Mouse (Mus musculus): ENCODE measurements around the gene Gm5868. TPM values are rescaled to one million over a fixed set of nuclear protein-coding genes. Genes with fewer than 3 reads are reported as not detected.
"Not testable (repeated sequence)": the region's sequence is repeated elsewhere in the genome, so short reads cannot be mapped to it uniquely, and the experiment has no call there.

Gene Gm5868
- 1 to 10 TPM; 2.3 to 2.7 TPM for total RNA-seq (2021)

DNA sequence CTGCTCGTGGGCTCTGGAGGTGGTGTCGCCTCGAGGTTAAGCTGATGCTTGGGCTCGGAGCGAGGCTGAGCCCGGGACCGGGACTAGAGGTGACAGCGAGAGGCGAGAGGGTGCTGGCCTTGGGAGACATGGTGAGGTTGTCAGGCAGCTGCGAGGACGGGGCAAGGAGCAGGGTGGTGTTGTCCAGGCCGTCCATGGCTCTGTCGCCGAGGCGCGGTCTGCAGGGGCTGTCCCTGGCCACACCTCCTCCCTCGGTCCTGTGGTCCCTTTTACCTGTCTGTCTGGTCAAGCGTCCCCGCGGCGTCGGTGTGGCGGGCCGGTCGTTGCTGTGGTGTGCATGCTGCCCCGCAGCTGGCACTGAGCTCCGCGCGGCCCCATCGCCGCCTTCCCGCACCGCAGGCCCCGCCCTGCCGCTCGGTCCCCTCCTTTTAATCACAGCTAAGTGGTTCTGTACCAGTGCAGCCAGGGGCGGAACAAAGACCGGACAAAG lies at the start of gene Gm5868:
TSS of gene Gm5868 (minus strand) at position 360 of the 490 bp plus-strand sequence.
- peak; percentile 5 for DNase-seq
- intact Hi-C loops (cut with DNase I) = no loop called here

DNA sequence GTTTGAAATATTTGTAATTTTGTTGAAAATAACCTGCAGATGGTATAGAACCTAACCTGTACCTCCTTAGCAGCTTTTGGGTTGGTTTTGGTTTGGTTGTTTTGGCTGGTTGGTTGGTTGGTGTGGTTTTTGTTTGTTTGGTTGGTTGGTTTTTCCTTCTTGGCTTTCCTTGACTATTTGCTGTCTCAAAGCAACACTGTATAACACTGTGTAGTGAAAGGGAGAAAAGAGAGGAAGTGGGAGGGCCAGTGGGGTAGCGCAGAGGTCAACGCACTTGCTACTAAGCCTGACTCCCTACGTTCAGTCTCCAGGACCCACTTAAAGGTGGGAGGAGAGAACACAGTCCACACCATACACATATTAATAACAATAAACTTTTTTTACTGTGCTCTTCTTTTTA lies 49.2 kb upstream of the Gm5868 start:
- intact Hi-C loops (cut with DNase I) = no loop called here
- no peak for DNase-seq

DNA sequence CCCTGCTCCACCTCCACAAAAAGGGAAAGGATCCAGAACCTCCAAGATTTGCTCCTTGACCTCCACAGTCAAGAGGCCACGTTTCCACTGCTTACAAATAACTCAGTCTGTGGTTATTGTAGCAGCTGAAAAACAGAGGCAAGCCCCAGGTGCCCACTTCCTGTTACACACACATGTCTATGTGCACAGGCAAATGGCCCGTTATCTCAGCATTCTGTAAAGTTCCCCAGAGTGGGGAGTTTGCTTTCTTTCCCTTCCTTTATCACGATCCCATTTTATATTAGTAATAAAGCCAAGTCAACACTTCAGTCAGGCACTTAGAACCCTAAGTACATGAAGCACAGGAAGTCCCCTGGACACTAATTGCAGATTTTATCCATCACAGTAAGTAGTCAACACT lies 48.8 kb upstream of the Gm5868 start:
- DNase-seq = no peak
- intact Hi-C loops (cut with DNase I) = no loop called here

DNA sequence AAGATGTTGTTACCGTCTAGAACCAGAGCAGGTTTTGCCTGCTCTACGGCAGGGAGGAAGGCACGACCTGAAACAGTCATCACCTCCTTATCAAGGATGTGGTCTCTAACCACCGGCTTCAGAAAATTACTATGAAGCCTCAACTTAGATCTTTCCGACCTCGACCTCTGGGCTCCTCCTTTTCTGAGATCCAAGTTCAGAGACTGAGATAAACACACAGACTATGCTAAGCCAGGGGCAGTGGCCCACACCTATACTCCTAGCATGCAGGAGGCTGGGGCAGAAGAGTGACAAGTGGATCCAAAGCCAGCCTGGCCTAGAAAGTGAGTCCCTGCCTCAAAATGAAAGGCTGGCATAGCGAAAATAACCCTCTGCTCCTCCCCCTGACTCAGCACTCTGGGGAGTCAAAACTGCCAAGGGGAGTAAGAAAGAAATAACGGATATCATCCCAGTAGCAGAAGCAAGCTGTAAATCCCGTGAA lies 47.5 kb upstream of the Gm5868 start:
- intact Hi-C loops (cut with DNase I) = no loop called here
- no peak for DNase-seq

DNA sequence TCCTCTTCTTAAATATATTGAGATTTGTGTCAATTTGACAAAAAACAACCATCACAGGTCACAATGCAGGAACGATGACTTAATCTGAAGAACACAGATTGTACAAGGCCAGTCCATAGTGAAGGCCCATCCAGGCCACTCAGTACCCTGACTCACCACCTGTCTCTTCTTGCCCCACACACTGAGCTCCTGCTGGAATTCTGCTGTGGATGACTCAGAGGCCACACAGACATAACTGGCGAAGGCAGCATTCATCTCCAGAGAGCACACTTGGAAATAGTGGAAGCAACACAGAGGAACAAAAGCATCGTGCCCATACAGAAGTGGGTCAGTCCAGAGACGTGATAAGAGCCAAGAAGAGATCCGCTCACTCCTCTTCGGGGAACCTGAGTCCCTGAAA lies 42.7 kb upstream of the Gm5868 start:
- no peak for DNase-seq
- intact Hi-C loops (cut with DNase I) = no loop called here

DNA sequence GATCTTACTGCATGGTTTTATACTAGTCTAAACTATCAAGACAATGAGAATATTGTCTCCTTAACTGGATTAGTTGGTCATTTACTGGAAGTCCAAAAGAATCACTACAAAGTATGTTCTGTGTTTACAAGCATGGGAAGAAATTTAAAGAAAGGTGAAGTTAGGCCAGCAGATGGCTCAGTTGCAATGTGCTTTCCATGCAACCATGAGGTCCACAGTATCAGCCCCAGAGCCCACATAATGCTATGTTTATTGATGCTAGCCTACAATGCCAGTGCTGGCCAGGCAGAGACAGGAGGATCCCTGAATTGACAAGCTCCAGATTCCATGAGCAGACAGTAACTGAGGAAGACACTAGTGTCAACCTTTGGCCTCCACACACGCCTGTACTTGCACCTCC lies 33.7 kb upstream of the Gm5868 start:
- intact Hi-C loops (cut with DNase I) = no loop called here
- DNase-seq = no peak

DNA sequence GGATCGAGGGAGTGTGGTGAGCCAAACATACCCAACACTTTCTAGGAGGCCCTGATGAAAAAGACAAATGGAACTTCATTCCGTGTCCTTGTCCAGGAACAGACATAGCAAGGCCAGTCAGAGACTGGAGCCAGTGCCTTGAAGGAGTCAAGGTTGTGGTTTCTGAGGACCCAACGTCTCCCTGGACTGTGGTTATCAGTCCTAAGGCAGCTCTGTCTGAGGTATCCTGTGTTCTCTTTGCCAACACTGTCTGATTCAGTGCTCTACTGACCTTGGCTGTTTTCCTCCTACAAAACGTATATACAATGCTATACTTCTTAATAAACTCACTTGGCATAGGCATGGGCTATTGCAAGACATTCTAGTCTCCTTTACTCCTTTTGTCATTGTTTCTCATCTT lies 30.1 kb upstream of the Gm5868 start:
- no peak for DNase-seq
- intact Hi-C loops (cut with DNase I) = no loop called here

DNA sequence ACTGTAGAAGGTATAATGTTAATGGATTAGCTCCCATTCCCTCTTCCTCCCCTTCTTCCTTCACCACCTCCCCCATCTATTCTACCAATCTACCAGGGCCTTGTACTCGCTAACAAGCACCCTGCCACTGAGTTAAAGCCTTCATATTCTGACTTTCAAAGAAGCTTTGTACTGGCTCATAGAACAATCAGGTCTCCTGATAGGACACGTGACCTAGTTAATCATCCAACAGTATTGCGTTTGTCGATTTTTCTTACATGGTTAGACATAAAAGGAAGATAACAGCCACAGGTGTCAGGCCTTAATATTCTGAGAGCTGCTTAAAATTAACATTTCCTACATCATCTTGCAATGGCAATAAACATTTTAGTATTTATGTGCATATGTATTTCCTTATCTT lies 15.8 kb upstream of the Gm5868 start:
- no peak for DNase-seq
- intact Hi-C loops (cut with DNase I) = no loop called here

DNA sequence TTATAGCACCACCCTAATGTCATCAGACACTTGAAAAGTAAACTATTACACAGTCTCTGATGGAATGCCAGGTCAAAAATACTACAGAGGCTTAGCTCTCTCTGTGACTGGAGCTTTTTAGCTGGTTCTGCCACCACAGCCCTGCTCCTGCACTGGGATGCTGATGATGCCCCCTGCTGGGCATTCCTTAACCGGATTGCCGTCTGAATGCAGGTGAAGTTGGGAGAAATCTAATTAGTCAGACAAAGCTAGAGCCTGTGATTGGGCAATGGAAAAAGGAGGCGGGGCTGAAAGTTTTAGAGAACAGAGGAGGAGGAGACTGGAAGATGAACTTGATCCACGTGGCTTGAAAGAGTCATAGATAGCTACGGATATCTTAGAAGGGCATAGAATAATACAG lies 13.7 kb upstream of the Gm5868 start:
- intact Hi-C loops (cut with DNase I) = no loop called here
- peak; percentile 31 for DNase-seq

DNA sequence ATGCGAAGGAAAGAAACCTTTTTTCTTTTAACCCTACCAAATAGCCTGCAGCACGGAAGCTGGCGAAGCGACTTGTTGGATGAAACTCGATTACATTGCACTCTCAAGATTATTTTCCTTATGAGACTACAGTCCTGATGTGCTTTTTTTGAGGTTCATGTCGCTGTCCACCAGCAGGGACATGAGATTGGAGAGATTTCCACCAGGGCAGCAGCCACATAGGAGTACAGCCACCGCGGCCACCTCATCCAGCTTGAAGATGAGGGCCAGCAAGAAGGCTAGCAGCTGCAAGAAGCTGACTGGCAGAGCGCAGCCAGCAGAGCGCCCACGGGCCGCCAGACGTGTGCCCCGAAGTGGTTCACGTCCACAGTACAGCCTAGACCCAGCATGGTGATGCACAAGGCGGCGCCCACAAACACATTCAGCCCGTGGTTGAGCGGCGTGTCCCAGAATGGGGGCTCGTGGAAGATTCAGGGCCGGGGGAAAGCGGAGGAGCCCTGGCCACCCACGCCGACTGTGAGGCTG lies 622 bp downstream of the Gm5868 start:
- DNase-seq; intact Hi-C loops (cut with DNase I): not testable (repeated sequence)

DNA sequence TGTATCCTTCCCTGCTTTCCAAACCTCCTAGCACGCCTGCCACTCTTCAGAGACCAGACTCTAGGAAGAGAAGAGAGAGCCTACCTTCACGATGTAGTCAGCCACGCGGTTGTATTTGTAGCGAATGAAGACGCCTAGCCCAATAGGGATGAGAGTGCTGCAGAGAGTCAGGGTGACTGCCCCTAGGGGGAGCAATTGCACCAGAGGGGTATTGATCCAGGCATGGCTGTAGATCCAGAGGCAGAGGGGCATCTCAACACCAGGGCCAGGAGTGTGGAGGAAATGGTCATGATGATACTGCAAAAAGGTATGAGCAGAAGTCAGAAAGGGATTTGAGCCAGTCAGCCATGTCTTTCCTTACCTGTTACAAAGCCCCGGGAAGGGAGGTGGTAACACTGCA lies 1.2 kb downstream of the Gm5868 start:
- DNase-seq; intact Hi-C loops (cut with DNase I): not testable (repeated sequence)

DNA sequence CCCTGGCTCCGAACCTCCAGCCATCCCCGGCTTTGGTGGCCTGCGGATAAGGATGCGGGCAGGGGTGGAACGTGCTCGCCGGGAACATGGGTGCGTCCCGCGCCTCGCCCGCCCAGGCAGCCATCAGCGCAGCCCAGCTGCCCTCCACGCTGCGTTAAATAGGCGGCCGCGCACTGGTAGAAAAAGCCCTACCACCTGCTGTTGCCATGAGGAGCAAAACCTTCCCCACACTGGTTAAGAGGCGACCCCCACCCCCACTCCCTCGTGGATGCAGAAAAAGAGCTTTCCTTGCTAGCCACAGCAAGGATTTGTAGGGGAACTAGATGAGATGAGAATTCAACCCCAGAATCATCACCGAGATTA lies 6.4 kb downstream of the Gm5868 start, which contains the start of gene Zar1:
TSS of gene Zar1 (minus strand) at position 285 of the 363 bp plus-strand sequence.
- intact Hi-C loops (cut with DNase I) = not testable (repeated sequence)
- DNase-seq = peak; percentile 2

DNA sequence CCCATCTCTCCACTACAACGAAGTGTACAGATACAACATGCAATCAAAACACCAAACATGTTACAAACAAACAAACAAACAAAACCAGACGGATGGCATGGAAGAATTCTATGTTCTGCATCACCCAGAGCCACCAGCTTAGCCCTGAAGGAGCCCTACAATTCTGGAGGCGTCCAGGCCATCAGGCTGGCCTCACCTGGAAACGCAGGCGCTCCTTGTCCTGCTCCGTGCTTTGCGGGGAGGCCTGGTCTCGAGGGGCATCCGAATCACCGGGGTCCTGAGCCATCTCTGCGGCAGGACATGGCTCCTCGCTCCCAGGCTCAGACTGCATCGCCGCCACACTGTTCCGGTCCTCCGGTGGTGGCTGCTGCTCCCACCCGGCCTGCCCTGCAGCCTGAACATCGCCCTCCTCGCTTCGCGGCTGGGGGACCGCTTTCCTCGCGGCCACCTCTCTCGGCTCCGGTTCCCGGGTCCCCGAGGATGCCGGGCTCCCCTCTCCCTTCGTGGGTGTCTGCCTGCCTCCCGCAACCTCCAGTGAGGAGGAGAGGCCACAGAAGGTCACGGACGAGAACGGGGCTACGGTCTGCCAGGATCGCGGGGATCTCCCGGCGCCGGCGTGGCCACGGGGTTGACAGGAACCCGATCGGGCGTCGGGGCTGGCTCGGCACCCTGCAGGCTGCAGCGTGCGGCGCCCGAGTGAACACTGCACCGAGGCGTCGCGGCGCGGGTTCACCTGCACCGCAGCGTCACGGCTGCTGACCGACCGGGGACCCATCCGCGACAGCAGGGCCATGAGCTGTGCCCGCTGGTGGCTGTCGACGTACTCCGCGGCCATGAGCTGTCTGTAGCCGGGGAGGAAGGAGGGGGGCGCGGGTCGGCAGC lies 7.0 kb downstream of the Gm5868 start:
- DNase-seq = peak; percentile 6
- intact Hi-C loops (cut with DNase I) = not testable (repeated sequence)

DNA sequence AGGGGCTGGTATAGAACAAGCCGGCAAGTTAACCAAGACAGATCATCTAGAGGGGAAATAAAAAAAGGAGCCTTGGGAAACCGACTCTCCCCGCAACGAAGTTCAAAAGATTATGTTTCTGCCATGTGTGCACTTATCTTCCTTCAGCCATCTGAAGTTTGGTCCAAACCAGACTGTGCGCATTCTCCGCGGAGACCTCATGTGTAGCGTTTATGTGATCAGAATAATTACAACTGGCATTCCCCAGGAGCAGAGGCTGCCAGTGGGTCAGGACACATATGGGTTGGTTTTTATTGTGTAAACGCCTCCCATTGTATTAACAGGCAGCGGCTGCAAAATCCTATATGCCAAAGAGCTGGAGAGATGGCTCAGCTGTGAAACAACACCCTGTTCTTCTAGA lies 7.8 kb downstream of the Gm5868 start:
- DNase-seq; intact Hi-C loops (cut with DNase I): not testable (repeated sequence)

DNA sequence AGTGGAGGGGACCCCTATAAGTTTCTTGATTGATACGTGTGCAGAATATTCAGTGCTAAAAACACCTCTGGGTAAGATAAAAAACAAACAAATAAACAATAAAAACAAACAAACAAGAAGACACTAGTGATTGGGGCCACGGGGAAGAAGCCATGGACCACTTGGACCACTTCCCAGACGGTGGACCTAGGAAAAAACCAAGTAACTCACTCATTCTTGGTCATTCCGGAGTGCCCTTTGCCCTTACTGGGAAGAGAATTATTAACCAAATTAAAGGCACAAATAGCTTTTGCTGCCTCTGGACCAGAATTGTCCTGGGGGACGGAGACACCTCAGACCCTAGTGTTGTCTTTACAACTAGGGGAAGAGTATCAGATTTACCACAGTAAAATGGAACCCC lies 21.7 kb downstream of the Gm5868 start:
- intact Hi-C loops (cut with DNase I) = no loop called here
- DNase-seq = no peak

DNA sequence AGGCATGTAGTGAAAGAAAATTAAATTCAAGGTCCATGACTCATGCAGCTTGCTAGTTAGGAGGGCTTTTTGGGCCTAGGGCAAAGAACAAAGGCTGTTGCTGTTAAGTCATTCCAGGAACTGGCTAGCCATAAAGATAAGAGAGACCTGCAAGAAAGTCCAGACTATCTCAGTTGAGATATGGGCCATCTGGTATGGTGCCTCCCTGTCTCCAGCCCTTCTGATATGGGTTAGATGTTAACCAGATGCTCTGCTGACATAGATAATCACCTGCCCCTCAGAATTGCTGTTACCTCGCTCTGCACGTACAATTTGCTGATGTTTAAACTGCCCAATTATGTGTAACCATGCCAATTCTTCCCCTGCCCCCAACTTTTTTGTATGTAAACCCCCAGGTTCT lies 24.2 kb downstream of the Gm5868 start:
- intact Hi-C loops (cut with DNase I) = not testable (repeated sequence)

DNA sequence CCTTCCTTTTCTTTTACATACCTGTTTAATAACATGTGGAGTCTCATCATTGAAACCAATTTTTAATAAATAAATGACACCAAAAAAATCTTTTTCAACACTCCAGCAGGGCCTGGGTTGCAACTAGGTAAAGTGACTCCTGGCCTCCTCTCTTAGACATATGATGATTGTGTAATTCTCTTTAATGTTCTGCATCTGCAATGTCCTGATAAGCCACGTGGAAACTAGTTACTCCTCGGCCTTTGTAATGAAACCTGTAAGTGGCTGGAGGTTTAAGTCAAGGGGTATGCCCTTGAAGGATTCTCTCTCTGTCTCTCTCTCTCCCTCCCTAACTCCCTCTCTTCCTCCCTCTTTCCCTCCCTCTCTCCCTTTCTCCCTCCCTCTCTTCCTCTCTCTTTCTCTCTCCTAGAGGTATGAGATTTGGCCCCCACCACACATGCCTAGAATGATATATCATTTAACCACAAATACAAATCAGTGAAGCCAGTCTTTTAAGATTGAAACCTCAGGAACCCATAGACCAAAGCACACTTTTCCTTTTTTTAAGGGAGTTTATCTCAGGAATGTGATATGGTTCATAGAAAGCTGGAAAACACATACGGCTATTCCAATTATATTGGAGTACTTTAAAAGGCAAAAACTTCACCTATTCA lies 26.2 kb downstream of the Gm5868 start:
- DNase-seq = no peak
- intact Hi-C loops (cut with DNase I) = no loop called here

More for the DNA sequence above, 24.2 kb downstream of the Gm5868 start:
- not testable (repeated sequence) for DNase-seq

DNA sequence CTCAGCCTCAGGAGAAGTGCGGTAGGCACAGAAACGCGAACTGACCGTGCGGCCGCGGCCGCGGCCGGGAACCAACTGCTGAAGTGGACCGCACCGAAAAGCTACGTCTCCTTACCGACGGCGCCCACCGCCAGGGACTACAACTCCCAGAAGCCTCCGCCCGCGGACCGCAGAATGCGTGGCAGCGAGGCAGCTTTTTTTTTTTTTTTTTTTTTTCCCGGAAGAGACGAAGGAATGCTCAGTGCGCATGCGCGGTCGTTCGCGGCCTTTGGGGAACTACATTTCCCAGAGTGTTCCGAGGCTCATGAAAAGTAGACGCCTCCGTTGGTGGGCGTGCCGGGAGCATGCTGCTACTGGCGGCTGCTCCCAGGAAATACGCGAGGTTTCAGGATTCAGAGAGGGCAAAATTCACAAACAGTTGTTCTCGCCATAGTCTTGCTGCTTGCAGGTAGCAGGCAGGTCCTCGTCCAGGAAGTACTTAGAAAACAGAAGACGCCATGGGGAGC lies 27.8 kb downstream of the Gm5868 start, which contains the start of gene Nfxl1:
TSS of gene Nfxl1 (minus strand) at position 141 of the 506 bp plus-strand sequence.
- DNase-seq = peak; percentile 99
- intact Hi-C loops (cut with DNase I) = loop anchor here (10.0 kb wide), 1 partner anchor 145 kb away; no protein-coding TSS in a partner anchor

DNA sequence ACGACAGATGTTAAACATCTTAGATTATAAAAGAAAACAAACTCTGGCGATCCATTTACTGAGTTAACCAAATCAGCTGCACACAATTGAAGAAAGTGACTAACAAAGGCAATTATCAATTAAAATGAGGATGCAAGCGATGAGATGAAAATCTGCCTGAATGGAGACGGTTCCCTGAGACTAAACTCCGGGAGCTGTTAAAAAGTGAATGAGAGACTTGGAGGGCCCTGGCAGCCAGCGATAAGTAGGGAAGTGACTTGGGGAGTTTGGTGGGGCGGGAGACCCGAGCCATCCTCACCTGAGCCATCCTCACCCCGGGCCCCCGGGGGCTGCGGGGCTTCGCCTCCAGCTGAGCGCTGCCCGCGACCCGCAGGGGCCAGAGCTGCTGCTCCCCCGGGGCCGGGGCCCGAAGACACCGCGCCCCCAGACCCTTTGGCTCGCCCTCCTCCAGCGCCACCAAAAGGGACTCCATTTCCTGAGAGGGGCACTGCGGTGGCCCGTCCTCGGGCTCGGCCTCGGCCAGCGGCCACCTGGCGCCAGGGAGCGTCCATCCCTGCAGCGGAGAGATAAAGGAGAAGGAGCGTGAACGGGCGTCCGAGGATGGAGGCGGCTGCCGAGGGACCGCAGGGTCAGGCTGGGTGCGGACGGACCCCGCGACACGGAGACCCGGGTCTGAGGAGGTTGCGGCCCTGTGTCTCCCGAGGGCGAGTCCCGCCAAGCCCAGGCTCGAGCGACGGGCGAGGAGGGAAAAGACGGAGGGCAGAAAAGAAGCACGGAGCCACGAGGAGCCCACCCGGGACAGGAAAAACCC lies 28.4 kb downstream of the Gm5868 start:
- intact Hi-C loops (cut with DNase I) = loop anchor here (10.0 kb wide), 1 partner anchor 146 kb away; no protein-coding TSS in a partner anchor
- DNase-seq = no peak

DNA sequence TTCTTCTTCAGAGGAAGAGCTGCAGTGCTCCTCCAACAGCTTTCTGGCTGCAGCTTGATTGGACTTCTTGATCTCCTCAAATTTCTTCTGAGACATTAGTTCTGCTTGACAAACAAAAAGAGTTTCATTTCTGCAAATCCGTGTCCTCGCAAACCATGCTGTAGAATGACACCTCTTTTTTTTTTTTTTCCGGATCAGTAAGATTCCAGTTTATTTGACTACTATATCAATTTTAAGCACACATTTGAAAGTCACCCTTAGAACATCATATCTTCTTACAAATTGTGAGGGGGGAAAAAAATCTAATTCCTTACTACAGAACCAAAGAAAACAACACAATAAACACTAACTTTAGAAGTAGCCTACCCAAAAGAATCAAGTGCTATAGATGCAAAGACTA lies 31.1 kb downstream of the Gm5868 start:
- intact Hi-C loops (cut with DNase I) = loop anchor here (10.0 kb wide), 1 partner anchor 149 kb away; no protein-coding TSS in a partner anchor
- DNase-seq = no peak

Data from left cerebral cortex, postnatal 4 days (tissue).